Mouse (Mus musculus): ENCODE data around the gene Arl15. TPM values are rescaled to one million over a fixed set of nuclear protein-coding genes. Genes with fewer than 3 reads are reported as not detected.

Arl15 gene
- polyA plus RNA-seq, 1 experiment from 2014 or later, result 4.9 TPM

DNA sequence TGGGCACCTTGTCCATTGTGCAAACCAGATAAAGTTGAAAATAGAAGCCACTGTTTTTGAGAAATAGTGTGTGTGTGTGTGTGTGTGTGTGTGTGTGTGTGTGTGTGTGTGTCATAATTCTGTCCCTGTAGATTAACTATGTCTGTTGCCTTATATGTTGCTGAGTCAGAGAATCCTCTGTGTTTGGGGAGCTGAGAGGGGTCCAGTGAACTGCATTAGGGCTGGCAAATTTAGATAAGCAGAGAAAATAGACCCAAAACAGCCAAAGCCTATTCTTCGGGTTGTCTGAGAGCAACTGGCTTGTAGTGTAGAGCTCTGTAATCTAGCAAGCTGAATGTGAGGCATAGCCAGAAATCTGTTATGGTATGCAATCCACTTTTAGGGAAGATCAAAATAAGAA, 348.9 kb downstream of the Arl15 start:
- 78% methylated on average over 1 of the region's 1 CpGs for WGBS
- Histone ChIP-seq H3K4me3 (ENCODE audit: low read depth, low read length) (no peak overlapping the region), H3K4me1 (replicated peaks; ENCODE audit: control insufficient read depth, insufficient read depth, low read length) (no peaks in the 10 kb centered on the region), H3K4me2 (replicated peaks; ENCODE audit: low read depth) (no peak overlapping the region), H3K27ac (ENCODE audit: low read depth, low read length) (no peak overlapping the region), H3K27me3 (replicated peaks; ENCODE audit: control insufficient read depth, insufficient read depth, low read length) (no peaks in the 10 kb centered on the region), H3K9me3 (ENCODE audit: control insufficient read depth) (no peaks in the 10 kb centered on the region), H3K36me3 (ENCODE audit: control insufficient read depth, insufficient read depth) (no peaks in the 10 kb centered on the region), H3K9ac (ENCODE audit: low read depth, low read length) (no peak overlapping the region)
- no peak for TF ChIP-seq CTCF (IDR thresholded peaks at IDR 0.05; ENCODE audit: low read depth)
- ATAC-seq, result no peak

DNA sequence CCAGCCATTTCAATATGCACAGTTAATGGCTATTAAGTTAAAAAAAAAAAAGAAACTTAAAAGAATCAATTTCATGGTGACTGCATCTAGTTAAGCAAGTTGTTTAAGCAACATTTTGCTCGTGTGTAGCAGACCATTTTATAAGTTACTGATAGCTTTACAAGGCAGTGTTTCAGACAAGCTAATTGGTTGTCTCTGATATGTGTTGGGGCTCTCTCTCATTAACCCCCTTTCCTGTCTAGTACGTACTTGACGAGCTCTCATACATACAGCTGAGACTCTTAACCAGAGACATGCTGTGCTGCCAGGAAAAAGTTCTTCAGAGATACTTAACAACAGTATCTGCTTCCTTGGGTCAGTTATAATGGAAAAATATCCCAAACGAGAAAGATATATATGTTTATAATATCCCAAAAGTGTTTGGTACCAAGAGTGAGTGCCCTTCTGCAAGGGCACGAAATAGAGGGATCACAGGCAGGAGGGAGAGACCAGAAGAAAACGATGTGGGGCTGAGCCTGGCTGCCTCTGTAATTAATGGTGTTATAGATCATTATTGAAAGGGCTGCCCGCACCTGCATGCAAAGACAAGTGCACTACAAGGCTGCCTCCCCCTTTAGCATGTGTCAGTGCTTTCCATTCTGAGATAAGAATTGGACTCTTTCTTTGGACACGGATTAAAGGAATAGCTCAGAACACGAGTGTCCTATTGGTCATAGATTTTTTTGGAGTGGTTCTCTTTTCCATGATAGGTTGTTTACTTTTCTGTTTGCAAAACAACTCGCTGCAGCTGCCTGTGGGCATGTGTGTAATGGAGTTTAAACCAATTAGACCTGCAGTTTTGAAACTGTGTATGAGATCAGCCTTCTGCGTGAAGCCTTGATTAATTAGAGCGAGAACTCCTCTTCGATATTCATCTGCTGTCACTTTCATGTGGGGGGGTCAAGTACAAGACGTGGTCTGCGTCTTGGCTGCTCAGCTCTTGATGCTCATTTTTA, 350.0 kb downstream of the Arl15 start:
- H3K9me3 ChIP-seq (ENCODE audit: control insufficient read depth), result no peaks in the 10 kb centered on the region
- no peak overlapping the region for H3K4me3 ChIP-seq (ENCODE audit: low read depth, low read length)
- H3K4me2 ChIP-seq (replicated peaks; ENCODE audit: low read depth), result no peak overlapping the region
- no peaks in the 10 kb centered on the region for H3K27me3 ChIP-seq (replicated peaks; ENCODE audit: control insufficient read depth, insufficient read depth, low read length)
- no peaks in the 10 kb centered on the region for H3K4me1 ChIP-seq (replicated peaks; ENCODE audit: control insufficient read depth, insufficient read depth, low read length)
- no peak for TF ChIP-seq CTCF (IDR thresholded peaks at IDR 0.05; ENCODE audit: low read depth)
- no peaks in the 10 kb centered on the region for H3K36me3 ChIP-seq (ENCODE audit: control insufficient read depth, insufficient read depth)
- WGBS, result 61% methylated on average over 15 of the region's 15 CpGs
- no peak overlapping the region for H3K27ac ChIP-seq (ENCODE audit: low read depth, low read length)
- no peak overlapping the region for H3K9ac ChIP-seq (ENCODE audit: low read depth, low read length)
- ATAC-seq, result no peak

DNA sequence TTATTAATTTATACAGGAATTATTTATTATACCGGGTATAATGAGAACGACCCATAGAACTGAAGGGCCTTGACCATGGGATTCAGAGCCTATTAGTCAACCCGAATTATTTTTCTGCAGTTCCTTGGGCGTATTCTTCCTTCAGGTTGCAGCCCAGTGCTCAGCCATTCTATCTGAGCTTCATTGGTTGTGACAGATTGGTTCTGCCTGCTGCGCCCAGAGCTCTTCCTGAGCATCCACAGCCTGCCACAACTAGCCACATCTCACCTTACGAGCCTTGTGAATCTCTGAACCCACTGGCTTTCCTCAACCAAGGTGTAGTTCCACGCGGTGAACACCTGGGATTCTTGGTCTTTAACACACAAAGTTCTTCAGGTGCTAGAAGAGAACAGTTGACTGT, 350.9 kb downstream of the Arl15 start:
- H3K9me3 ChIP-seq (ENCODE audit: control insufficient read depth), result no peaks in the 10 kb centered on the region
- no peak overlapping the region for H3K27ac ChIP-seq (ENCODE audit: low read depth, low read length)
- TF ChIP-seq CTCF (IDR thresholded peaks at IDR 0.05; ENCODE audit: low read depth), result no peak
- H3K4me2 ChIP-seq (replicated peaks; ENCODE audit: low read depth), result no peak overlapping the region
- H3K36me3 ChIP-seq (ENCODE audit: control insufficient read depth, insufficient read depth), result no peaks in the 10 kb centered on the region
- no peak overlapping the region for H3K4me3 ChIP-seq (ENCODE audit: low read depth, low read length)
- no peak for ATAC-seq
- H3K4me1 ChIP-seq (replicated peaks; ENCODE audit: control insufficient read depth, insufficient read depth, low read length), result no peaks in the 10 kb centered on the region
- WGBS, result 91% methylated on average over 8 of the region's 8 CpGs
- no peaks in the 10 kb centered on the region for H3K27me3 ChIP-seq (replicated peaks; ENCODE audit: control insufficient read depth, insufficient read depth, low read length)
- no peak overlapping the region for H3K9ac ChIP-seq (ENCODE audit: low read depth, low read length)

DNA sequence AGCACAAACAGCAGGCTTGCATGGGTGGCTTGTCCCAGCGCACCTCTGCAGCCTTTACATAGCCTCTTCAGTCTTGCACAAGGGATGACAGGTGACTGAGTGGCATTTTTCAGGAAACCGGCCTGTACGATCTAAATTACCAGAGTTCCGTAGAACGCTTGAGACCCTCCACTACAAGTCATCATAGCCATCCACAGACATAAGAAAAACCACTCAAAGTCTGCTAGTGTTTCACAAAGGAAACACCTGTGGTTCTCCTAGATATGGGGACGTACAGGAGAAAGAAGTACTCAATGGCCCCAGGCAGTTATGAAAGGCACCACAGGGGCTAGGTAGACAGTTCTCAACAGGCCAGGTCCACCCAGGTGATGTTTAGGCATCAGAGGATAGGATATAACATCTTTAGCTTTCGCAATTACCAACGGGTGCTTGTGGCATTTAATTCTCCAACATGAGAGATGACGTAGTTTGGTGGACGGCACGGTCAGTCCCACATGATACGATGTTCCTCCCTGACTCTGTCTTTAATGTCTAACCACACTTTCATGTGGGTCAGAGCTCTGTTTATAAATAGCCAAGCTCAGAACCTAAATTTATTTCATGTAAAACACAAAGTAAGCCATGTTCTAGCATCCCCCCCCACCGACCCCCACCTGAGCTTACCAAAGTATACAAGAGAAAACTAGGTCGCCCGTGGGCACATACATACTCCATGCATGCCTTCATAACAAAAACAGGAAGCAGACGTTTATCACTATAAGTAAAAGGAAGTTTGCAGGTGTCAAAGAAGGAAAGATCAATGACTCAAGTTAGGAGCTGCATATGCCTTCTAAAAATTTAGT, 356.8 kb downstream of the Arl15 start:
- TF ChIP-seq CTCF (IDR thresholded peaks at IDR 0.05; ENCODE audit: low read depth), result no peak
- no peak overlapping the region for H3K9ac ChIP-seq (ENCODE audit: low read depth, low read length)
- H3K4me2 ChIP-seq (replicated peaks; ENCODE audit: low read depth), result no peak overlapping the region
- H3K27ac ChIP-seq (ENCODE audit: low read depth, low read length), result no peak overlapping the region
- no peaks in the 10 kb centered on the region for H3K9me3 ChIP-seq (ENCODE audit: control insufficient read depth)
- peaks cover 8% of the 10 kb centered on the region; the same call in 1 of the 2 replicates for H3K36me3 ChIP-seq (ENCODE audit: control insufficient read depth, insufficient read depth)
- H3K4me3 ChIP-seq (ENCODE audit: low read depth, low read length), result no peak overlapping the region
- H3K27me3 ChIP-seq (replicated peaks; ENCODE audit: control insufficient read depth, insufficient read depth, low read length), result no peaks in the 10 kb centered on the region
- ATAC-seq, result no peak
- WGBS, result 87% methylated on average over 16 of the region's 16 CpGs
- H3K4me1 ChIP-seq (replicated peaks; ENCODE audit: control insufficient read depth, insufficient read depth, low read length), result no peaks in the 10 kb centered on the region

DNA sequence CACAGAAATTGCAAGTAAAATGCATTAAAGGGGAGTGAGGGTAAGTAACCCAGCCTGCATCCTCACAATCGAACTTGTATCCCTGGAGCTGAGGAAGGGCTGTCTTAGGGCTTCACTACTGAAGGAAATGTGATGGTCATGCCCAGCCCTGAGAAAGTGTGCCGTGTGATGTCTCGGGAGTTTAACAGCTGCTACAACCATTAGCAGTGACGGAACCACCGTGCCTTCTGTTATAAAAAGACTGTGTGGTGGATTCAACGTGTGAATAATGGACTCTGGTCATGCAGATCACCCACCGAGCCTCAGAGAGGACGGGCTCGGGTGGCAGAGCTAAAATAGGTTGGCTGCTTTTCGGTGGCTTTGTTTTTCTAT, 357.4 kb downstream of the Arl15 start:
- Histone ChIP-seq H3K27ac (ENCODE audit: low read depth, low read length) (no peak overlapping the region), H3K4me3 (ENCODE audit: low read depth, low read length) (no peak overlapping the region), H3K36me3 (ENCODE audit: control insufficient read depth, insufficient read depth) (peaks cover 8% of the 10 kb centered on the region; the same call in 1 of the 2 replicates), H3K9ac (ENCODE audit: low read depth, low read length) (no peak overlapping the region), H3K9me3 (ENCODE audit: control insufficient read depth) (no peaks in the 10 kb centered on the region), H3K4me2 (replicated peaks; ENCODE audit: low read depth) (no peak overlapping the region), H3K4me1 (replicated peaks; ENCODE audit: control insufficient read depth, insufficient read depth, low read length) (no peaks in the 10 kb centered on the region), H3K27me3 (replicated peaks; ENCODE audit: control insufficient read depth, insufficient read depth, low read length) (no peaks in the 10 kb centered on the region)
- ATAC-seq, result no peak
- 78% methylated on average over 10 of the region's 10 CpGs for WGBS
- TF ChIP-seq CTCF (IDR thresholded peaks at IDR 0.05; ENCODE audit: low read depth), result no peak

DNA sequence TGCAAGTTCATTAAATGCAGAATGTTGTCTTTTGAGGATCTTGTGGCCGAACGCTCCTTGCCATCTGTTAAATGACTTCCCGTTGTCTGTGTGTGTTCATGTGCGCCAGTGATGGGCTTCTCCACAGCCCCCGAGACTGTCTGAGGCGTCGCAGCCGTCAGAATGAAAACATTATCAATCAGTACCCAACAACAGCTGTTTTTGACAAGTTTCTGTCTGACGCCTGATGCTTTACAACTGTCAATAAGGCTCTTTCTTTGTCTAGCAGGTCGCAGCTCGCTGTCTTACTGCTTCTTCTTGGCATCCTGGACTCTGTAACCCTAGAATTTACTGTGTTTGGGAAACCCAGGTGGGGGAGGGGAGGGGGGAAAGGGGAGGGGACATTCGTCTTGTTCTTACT, 362.4 kb downstream of the Arl15 start:
- Histone ChIP-seq H3K36me3 (ENCODE audit: control insufficient read depth, insufficient read depth) (peaks cover 8% of the 10 kb centered on the region; the same call in 1 of the 2 replicates), H3K4me3 (ENCODE audit: low read depth, low read length) (no peak overlapping the region), H3K4me1 (replicated peaks; ENCODE audit: control insufficient read depth, insufficient read depth, low read length) (no peaks in the 10 kb centered on the region), H3K9me3 (ENCODE audit: control insufficient read depth) (no peaks in the 10 kb centered on the region), H3K4me2 (replicated peaks; ENCODE audit: low read depth) (no peak overlapping the region), H3K27ac (ENCODE audit: low read depth, low read length) (no peak overlapping the region), H3K9ac (ENCODE audit: low read depth, low read length) (no peak overlapping the region), H3K27me3 (replicated peaks; ENCODE audit: control insufficient read depth, insufficient read depth, low read length) (no peaks in the 10 kb centered on the region)
- no peak for TF ChIP-seq CTCF (IDR thresholded peaks at IDR 0.05; ENCODE audit: low read depth)
- no peak for ATAC-seq
- 54% methylated on average over 12 of the region's 12 CpGs for WGBS

Measured in intestine, postnatal 0 days (tissue).